Comparison of ENCODE assay signal across 14 mouse cellular contexts in the genomic region with DNA sequence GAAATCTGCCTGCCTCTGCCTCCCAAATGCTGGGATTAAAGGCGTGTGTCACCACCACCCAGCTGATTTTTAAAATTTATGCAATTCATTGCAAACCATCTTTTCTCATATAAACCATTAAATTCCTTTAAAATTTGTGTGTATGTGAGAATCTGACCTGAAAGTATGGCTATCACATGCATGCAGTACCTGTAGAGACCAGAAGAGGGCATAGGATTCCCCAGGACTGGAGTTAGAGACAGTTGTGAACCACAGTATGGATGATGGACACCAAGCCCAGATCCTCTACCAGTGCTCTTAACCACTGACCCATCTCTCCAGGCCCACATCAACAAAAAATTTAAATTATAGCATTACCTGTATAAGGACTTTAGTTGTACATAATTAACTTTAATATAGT. TPM values are rescaled to one million over a fixed set of nuclear protein-coding genes. Genes with fewer than 3 reads are reported as not detected.
A peak's percentile ranks its signal among the peaks of the same experiment; 100 is the strongest.
DNase-seq lines count a peak whose midpoint lies in the region; TF ChIP-seq lines count a peak whose summit lies in the region.
"Had no signal": no experiment of that assay in that cellular context is flagged by ENCODE, and none has a peak within 500 bp of the region (broad histone marks: within the 10 kb centered on the region; RNA-seq: fewer than 3 reads in every experiment).

No protein-coding gene starts in this region.

- 97% methylated on average over 1 of the region's 1 CpGs for WGBS in kidney, adult 2 months

- no peak overlapping the region for H3K4me3 ChIP-seq in kidney, adult 2 months (ENCODE audit: insufficient read depth, low read depth, low read length)
- H3K4me3 ChIP-seq: forebrain, embryonic 10.5 days; intestine, embryonic 15.5 days; neural tube, embryonic 15.5 days had no signal

- no peak for DNase-seq in kidney, adult 2 months
- DNase-seq in kidney, postnatal 4 days = no peak
- DNase-seq in 3T3-L1 (ENCODE audit: low read depth, low spot score) = peak; percentile 61
- peak; percentile 28 for DNase-seq in A20 (ENCODE audit: low read depth, low spot score)
- no peak for DNase-seq in brain, embryonic 14.5 days (ENCODE audit: low read depth)
- no peak for DNase-seq in neural tube, embryonic 10.5 days (ENCODE audit: extremely low spot score, low spot score)
- no peak for DNase-seq in spleen, postnatal 36 days (ENCODE audit: low spot score in 2 of 2)
- DNase-seq: cerebellum, adult 2 months; gastrocnemius, postnatal 14 days; heart, postnatal 14 days; midbrain, embryonic 14.5 days had no signal

- H3K4me1 ChIP-seq in kidney, adult 2 months (ENCODE audit: control insufficient read depth, insufficient read depth, low read length) = 0 out of 2 replicates have a peak, but pooled peaks cover 5% of the 10 kb centered on the region
- H3K4me1 ChIP-seq: intestine, embryonic 15.5 days had no signal

- TF ChIP-seq CTCF in kidney, adult 2 months (conservative IDR thresholded peaks at IDR 0.05; ENCODE audit: insufficient read depth, insufficient read length, low read depth, low read length) = 0 out of 2 replicates have a peak, but pooled peaks have one; percentile 16
- peak; percentile 36; the same call in 1 of the 2 replicates for TF ChIP-seq CTCF in brain, embryonic 14.5 days (IDR thresholded peaks at IDR 0.05; ENCODE audit: borderline replicate concordance, extremely low read depth, insufficient read depth, insufficient read length)

- H3K27me3 ChIP-seq in kidney, adult 2 months (replicated peaks; ENCODE audit: control insufficient read depth, insufficient read depth, low read length) = no peaks in the 10 kb centered on the region
- H3K27me3 ChIP-seq: intestine, embryonic 15.5 days; neural tube, embryonic 15.5 days had no signal

- TF ChIP-seq POLR2A in kidney, adult 2 months (IDR thresholded peaks at IDR 0.05; ENCODE audit: low read depth, low read length) = no peak
- no peak for TF ChIP-seq POLR2A in brain, embryonic 14.5 days (IDR thresholded peaks at IDR 0.05; ENCODE audit: borderline replicate concordance, extremely low read depth, insufficient read depth, insufficient read length, poor library complexity, severe bottlenecking)

- H3K27ac ChIP-seq in kidney, adult 2 months (ENCODE audit: insufficient read depth, low read depth, low read length) = no peak overlapping the region
- H3K27ac ChIP-seq: intestine, embryonic 15.5 days; neural tube, embryonic 15.5 days had no signal

- H3K36me3 ChIP-seq in kidney, adult 2 months (ENCODE audit: control insufficient read depth, insufficient read depth, low read length) = no peaks in the 10 kb centered on the region
- H3K36me3 ChIP-seq: forebrain, embryonic 10.5 days; intestine, embryonic 15.5 days; neural tube, embryonic 15.5 days had no signal

RNA-seq across cellular contexts. Expression of gene Rgs12, which starts 15.8 kb away (rescaled TPM):
- 14.1 and 20.7 TPM in 2 replicates for polyA plus RNA-seq in kidney, adult 2 months (2012; rRNA removed)
- 58.7 and 60.9 TPM in 2 replicates for polyA plus RNA-seq in brain, embryonic 14.5 days (2012; rRNA removed)

RNA-seq across cellular contexts. Expression of gene Msantd1, which starts 25.6 kb away (rescaled TPM):
- 1.1 and 1.8 TPM in 2 replicates for polyA plus RNA-seq in kidney, adult 2 months (2012; rRNA removed)
- 8.2 and 9.0 TPM in 2 replicates for polyA plus RNA-seq in brain, embryonic 14.5 days (2012; rRNA removed)

Comparison
In these comparisons a context has a peak if more than half of its experiments do, and no peak if none do; other contexts are left out.
1. DNase-seq: peak in 3T3-L1 (single experiment) and A20 (single experiment); none in kidney, adult 2 months (single experiment), kidney, postnatal 4 days (0 of 2), brain, embryonic 14.5 days (single experiment), neural tube, embryonic 10.5 days (single experiment) and spleen, postnatal 36 days (0 of 2).